Mouse (Mus musculus) layer of hippocampus, adult 9-11 months (tissue): ENCODE measurements around the gene Umad1.

ENCODE experiments used
- DNase-seq: peaks from one replicate; pipeline ENCODE4 v3.0.0; 2022

Gene Umad1

DNA sequence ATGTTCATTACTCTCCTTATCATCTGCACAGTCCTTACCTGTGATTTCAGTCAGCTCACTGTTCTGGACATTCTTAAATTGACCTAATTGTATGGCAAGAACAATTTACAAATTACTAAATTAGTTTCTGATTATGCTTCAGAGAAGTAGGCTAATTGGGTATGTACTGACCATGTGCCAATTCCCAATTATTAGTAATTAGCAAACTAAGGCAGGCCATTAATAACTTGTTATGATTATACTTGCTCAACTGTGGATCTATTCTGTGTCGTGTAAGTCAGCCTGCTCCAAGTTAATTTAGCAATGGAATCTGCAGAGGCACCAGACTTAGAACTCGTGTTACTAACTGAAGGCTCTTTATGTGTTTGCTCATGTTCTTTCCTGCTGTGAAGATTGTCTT lies 114.0 kb downstream of the Umad1 start:
- DNase-seq = no peak

DNA sequence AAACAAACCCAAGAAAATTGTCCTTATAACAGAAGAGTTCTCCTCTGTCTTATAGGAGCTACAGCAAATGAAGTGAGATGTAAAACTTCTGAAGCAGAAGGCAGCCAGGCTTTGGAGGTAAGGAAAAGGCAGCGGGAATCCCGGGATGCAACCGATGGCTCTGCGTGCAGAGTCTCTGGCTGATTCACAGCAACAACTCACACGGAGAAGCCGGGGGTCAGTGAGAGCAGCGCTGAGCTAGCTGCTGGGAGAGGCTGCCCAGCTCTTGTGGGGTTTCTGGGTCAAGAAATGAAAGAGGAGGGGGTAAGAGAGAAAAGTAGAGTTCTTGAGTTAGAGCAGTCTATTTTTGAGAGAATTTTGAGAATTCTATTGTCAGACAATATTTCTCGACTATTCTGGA lies 114.8 kb downstream of the Umad1 start:
- DNase-seq = no peak

GRCm38 (mm10) chr6:8374290-8374689 lies 115.2 kb downstream of the Umad1 start:
- DNase-seq = no peak

DNA sequence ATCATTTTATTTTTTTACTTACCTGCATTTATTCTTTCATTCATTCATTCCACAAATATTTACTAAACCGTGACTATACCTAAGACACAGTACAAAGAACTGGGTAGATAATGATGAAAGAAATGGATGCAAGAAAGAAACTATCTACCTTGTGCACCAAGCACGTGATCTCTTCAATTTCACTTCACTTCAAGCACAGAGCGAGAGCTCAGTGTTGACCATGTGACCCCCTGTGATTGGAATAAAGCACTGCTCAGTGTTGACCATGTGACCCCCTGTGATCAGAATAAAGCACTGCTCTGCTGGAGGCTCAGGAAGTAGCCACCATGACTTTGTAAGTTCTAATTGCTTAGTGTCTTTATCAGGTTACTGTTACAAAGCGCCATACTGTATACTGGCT lies 115.6 kb downstream of the Umad1 start:
- no peak for DNase-seq

DNA sequence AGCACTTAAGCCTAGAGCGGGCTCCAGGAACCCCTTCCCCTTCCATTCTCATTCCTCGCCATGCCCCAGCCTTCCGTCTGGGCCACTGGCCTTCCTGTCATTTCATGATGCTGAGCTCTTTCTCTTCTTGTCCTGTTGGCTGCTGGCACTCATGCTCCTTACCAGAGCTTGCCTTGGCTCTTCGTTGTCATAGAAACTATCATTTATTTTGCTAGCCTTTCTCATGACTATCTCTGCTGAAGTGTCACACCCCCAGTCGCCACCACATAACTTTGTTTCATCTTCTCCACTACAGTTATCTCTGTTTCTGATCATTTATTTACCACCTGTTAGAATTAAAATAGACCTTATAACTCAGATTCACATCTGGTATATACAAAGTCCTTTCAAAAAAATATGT lies 117.3 kb downstream of the Umad1 start:
- no peak for DNase-seq

GRCm38 (mm10) chr6:8377667-8378066 lies 118.6 kb downstream of the Umad1 start:
- no peak for DNase-seq

- DNase-seq = no peak
Measured at GRCm38 (mm10) chr6:8389307-8389706, 130.2 kb downstream of the Umad1 start.

- DNase-seq = no peak
Measured at GRCm38 (mm10) chr6:8390296-8390695, 131.2 kb downstream of the Umad1 start.

GRCm38 (mm10) chr6:8390935-8391334 lies 131.8 kb downstream of the Umad1 start:
- no peak for DNase-seq

DNA sequence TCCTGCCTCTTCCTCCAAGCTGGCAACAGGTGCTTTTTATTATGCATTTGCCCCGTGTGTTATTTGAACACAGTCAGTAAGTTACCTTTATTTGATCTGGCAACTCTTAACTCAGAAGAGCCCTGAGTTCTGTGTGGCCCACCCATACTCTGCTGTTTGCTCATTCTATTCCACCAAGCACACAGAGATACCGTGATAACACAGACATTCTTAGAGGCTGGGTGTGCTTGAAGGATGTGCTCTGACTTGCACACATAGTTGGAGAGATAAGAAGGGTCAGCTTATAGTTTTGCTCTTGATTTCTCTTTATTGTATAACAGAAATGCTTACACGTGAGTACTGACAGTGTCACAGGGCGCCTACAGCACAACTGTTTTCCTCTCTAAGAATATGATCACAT lies 133.9 kb downstream of the Umad1 start:
- no peak for DNase-seq

GRCm38 (mm10) chr6:8394044-8394443 lies 135.0 kb downstream of the Umad1 start:
- no peak for DNase-seq

GRCm38 (mm10) chr6:8395061-8395460 lies 136.0 kb downstream of the Umad1 start:
- DNase-seq = no peak

- no peak for DNase-seq
Measured at GRCm38 (mm10) chr6:8397252-8397651, 138.2 kb downstream of the Umad1 start.

DNA sequence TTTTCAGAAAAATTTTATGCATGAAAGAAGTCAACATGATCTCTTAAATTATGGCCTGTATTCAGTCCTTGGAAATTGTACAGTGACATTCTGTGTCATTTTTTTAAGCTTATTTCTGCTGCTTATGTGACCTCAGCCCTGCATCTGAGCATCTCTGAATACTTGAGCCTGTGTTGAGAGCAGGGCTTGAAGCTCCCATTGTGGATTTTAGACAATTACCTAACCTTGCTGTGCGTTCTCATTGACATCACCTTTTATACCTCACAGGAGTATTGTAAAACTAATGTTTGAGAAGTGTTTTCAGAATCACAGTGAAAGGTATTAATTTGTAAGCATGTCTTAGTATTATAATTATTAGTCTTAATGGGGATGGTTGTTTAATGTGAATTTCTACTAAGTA lies 140.6 kb downstream of the Umad1 start:
- no peak for DNase-seq

DNA sequence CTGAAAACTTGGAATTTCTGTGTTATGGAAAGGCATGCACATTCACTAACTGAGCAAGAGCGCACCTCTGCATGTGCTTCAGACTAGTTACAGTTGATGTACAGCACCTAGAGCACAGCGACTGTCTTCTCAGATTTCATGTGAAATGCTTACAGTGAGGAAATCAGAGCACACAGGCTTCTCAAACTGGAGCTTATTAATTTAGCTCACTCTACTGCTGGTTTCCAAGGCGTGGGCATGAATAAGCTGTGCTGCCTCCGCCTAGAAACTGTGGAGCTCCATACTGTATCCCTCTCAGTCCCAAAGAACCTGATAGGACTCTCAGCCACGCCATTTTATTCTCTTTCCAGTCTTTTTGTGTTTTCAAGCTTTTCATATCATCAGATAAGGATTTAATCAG lies 144.0 kb downstream of the Umad1 start:
- DNase-seq = peak; percentile 48

DNA sequence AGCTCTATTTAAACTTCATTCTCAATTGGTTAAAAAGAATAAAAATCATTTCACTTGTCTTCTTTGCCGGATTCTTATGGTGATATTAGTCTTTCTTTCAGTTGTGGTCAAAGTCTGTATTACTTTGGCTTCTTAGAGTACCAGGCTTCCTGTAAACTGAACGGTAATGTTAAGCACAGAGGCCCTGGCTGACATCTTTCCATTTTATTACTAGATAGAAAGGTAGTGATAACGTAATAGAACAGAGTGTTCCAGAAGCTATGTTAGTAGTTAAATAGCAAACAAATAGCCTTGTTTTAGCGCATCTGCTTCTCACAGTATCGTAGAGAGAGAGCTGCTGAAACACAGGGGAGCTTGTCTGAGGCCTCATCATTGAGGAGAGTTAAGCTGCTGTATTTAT lies 146.8 kb downstream of the Umad1 start:
- DNase-seq = no peak

GRCm38 (mm10) chr6:8408332-8408731 lies 149.2 kb downstream of the Umad1 start:
- no peak for DNase-seq

DNA sequence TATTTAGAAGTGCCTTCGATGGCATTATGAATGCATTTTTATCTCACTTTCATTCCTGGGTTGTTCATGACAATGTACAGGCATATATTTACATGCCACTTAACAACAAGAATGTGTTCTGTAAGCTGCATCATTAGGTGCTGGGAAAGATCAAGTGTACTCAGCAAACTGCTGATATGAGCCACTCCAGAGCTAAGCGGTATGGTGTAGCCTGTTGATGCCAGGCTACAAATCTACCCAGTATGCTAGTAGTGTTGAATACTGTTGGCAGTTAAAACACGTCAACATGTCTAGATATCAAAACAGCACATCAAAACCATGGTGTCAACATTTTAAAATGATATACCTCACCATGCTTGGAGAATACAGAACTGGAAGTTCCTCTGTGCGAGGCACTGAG lies 150.8 kb downstream of the Umad1 start:
- DNase-seq = no peak

DNA sequence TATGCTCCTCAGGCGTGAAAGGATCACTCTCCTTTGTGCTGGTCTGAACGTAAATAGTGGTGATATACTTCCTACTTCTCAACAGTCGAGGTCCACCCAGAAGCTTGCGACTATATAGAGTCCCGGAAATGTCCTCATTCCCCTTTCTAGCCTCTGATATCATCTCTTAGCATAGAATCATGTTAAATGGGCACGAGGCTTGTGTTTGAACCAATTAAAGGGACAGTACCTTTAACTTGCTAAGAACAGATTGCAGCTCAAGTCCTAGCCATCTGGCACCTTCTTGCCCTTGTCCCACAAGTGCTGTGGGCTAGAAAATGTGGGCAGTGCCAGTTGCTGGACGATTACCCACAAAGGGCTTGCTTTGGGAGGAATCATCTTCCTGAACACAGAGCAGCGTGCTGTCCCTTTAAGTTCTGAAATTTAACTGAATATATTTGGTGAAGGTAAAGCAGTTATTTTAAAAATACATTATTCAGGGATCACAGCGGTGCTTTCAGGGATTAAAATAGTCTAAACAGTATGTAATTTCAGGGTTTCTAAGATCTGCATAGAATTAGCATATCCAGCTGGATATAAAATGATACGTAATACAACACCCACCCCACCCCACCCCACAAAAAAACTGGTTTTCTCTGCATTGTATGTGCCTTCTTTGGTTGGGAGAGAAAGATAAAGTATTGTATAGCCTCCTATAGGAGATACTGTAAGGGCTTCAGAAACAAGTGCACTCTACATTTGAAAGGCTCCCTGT lies 153.9 kb downstream of the Umad1 start:
- peak; percentile 22 for DNase-seq

- no peak for DNase-seq
Measured at GRCm38 (mm10) chr6:8414020-8414419, 154.9 kb downstream of the Umad1 start.

GRCm38 (mm10) chr6:8415823-8416222 lies 156.7 kb downstream of the Umad1 start:
- DNase-seq = no peak

GRCm38 (mm10) chr6:8416802-8417569 lies 157.9 kb downstream of the Umad1 start:
- no peak for DNase-seq

DNA sequence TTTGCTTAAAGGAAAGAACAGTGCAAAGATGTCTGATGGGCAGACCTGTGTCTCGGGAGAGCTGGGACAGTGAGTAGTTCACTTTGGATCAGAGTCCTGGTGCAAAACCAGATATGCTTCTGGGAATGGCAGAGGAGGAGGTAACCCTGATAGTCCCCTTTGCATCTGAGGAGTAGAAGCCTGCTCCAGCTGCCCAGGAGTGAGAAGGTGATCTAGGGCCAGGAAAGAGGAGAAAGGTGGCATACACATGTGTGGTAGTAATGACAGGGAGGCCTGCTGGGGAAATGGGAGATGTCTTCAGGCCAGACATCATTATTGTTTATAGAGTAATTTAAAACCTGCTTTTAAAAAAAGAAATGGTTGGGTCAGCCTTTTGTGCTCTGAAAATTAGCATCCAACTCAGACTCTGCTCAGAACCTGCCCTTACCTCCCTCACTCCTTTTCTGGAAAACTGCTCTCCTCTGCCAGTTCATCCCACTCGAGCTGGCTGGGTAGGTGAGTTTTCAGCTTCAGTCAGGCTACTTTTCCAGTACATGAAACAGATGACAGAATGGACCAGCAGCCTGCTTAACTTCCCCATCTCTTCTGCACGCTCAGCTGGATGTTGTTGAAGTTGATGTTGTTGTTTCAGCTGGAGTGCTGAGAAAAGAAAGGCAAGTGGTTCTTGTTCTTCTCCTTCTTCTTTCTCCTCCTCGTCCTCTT lies 160.5 kb downstream of the Umad1 start:
- no peak for DNase-seq

DNA sequence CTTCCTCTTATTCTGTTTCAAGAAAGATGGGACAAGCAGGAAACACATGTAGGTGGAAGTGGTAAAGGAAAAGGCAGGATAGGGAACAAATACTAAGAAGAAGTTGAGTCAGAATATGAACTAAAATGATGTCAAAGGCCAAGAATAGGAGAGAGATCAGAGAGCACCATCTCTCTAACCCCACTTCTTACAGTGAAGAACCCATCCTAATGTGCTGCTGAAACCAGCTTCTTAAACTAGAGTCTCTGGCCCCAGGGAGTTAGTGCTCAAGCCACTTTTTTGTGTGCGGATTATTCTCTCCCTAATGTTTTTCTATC lies 161.1 kb downstream of the Umad1 start:
- no peak for DNase-seq
